Mouse (Mus musculus): ENCODE measurements around the gene Pdcd4.
"Not testable (repeated sequence)": the region's sequence is repeated elsewhere in the genome, so short reads cannot be mapped to it uniquely, and the experiment has no call there.

Pdcd4 gene

DNA sequence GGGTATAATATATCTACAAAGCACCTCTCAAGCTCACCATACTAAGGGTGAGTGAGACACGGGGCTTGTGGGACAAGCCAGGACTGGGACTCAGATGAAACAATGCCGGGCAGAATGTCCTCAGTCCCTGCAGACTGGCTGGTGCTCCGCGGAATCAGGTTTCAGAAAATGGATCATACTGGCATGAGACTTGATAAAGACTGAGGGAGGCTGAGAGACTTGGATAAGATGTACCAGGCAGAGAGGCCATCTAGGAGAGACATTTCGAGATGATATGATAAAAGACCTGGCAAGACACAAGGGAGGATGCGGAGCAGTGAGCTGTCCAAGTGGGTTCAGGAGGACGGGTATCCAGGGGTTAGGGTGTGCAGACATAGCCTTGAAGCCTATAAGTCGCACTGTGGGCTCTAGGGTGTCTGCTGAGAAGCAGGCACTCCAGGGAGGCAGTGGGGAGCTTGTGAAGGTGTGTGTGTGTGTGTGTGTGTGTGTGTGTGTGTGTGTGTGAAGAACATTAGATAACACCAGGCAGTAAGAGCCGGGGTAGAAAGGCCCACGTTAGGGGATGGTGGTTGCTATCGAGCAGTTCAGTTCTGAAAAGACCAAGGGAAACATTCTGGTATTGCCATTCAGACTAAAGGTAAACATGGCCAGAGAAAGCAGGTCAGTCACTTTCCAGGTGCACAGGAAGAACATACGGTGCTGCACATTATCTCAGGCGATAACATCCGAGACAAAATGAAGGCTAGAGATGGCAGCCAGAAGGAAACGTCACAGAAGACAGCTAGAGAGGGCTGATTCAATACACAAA lies 10.1 kb downstream of the Pdcd4 start:
- DNase-seq (ENCODE audit: low spot score) = peak; percentile 22

DNA sequence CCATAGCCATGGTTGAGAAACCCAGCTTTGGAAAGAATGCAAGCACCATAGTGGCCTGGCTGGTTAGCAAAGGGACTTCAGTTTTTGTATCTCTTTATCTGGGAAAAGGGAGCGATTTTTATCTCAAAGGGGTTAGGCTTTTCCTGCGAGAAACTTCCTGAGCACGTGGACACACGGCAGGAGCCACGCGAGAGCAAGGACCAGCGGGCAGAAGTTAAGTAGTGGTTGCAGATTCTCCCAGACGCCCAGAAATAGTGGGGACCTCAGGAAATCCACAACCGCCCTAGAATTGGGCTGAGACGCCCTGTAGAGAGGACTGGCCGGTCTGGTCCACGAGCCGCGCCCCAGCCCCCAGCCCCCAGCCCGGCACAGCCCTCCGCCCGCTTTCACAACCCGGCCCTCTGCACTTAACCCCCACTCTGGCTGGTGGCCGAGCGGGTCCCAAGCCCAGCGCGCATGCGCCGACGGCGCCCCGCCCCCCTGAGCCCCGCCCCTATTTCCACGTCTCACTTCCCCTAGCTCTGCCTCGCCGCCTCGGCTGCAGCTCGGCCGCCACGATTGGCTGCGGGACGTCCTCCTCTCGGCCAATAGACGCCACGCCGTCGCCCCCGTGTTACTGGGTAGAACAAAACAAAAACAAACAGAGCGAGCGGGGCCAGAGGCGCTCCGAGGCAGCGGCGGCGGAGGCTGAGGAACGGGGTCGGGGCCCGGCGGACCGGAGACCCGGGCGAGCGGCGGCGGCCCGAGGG lies 10.9 kb downstream of the Pdcd4 start:
- DNase-seq (ENCODE audit: low spot score) = peak; percentile 98

DNA sequence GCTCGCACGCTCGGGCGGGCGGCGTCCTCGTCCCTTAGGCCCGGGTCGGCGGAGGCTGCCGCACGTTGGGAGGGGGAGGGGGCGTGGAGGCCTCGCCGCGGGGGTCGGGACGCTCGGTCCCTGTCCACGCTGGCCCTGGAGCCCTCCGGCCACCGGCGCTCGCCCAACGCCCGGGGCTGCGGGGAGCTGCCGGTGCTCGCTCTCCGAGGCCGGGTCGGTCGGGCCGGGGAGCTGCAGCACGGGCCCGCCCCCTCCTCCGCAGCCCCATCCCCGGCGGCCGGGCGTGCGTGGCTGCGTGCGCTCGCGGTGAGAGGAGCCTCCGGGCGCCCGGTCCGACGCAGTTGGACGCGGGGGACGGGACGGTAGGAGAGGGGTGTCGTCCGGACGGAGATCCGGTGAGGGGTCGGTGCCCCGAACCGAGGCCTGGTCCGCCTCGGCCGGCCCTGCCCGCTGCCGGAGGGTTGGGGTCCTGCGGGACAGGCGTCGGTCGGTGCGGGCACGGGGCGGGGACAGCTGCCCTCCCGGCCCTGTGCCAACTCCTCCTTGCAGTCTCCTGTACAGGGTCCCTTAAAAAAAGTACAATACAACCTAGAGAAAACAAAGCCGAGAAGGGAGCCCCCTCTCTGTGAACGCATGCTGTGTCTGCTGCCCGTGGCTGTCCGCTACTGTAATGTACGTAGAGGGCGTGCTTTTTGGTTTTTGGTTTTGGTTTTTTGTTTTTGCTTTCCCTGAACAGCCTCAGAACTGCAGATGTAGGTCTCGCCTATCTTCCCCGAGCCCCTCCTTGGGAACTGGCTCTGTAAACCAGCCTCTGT lies 11.7 kb downstream of the Pdcd4 start:
- peak; percentile 53 for DNase-seq (ENCODE audit: low spot score)

DNA sequence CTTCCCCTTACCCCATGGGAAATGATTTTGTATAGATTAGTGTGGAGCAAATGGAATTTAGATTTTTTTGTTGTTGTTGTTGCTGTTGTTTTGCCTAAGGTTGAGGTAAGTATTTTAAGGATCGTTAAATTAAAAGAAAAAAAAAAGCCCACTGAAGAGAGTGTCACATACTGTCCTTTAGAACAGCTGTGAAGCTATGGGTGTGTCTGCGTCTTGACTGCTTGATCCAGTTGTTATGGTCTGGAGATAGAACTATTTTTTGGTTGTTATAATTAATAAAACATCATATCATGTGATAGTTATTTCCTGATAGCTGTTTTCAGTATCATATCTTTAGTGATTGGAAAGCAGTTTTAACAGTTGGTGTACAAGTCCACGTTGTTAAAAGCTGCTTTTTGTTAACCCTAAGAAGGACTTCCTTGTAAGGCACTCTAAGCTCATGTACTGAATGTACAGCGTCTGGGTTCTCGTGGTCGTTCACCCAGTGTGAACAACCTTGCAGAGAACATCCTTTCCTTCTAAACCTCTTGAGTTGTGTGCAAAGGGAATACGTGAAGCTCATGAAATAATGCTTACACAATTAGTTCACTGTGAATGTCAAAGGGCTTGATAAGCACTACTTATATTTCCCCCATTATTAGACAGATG lies 12.9 kb downstream of the Pdcd4 start:
- no peak for DNase-seq (ENCODE audit: low spot score)

DNA sequence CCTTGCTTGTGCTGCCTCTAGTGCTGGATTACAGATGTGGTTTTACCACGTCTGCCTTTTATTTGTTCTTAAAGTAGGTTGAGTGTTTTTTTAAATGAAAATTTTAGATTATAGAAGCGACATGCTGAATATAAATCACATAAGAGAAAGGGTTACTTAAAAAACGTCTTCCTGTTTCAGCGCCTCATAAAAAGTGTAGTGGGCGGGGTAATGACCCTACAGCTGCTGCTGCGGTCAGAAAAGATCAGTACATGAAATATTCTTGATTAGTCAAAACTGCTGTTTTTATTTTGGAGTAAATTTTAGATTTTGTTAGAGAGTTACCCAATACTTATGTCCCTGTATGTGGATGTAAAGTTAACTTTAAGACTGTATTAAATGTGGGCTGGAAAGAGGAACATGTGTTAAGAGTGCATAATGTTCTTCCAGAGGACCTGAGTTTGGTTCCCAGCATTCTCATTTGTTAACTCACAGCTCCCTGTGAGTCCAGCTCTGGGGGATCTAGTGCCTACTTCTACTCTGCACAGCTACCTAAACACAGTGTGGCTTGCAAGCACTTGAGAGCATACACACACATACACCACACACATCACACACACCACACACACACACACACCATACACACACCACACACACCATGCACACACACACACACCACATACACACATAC lies 14.1 kb downstream of the Pdcd4 start:
- DNase-seq (ENCODE audit: low spot score) = no peak

DNA sequence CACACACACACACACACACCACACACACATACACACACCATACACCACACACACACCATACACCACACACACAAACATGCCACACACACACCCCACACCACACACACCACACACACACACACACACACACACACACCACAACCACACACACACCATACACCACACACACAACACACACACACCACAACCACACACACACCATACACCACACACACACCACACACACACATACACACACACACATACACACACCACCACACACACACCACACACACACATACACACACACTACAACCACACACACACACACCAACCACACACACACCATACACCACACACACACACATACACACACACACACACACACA lies 14.7 kb downstream of the Pdcd4 start:
- DNase-seq (ENCODE audit: low spot score) = not testable (repeated sequence)

DNA sequence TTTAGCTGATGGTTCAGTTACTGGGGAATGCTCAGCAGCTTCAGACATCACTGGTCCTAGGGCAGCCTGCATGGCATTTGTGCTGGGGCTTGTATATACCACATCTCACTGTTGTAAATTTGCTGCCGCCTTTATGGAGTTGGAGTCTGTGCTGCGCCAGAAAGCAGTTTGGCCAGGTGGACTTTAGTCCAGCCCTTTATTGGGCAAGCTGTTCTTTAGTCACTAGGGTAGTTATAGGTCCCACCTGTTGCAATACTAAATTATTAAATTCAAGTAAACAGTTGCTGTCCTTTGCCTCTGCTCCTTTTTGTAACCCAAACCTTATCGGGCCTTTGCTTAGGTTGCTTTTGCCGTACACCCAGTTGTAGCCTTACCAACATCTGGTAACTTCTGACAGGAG lies 22.9 kb downstream of the Pdcd4 start:
- no peak for DNase-seq (ENCODE audit: low spot score)

DNA sequence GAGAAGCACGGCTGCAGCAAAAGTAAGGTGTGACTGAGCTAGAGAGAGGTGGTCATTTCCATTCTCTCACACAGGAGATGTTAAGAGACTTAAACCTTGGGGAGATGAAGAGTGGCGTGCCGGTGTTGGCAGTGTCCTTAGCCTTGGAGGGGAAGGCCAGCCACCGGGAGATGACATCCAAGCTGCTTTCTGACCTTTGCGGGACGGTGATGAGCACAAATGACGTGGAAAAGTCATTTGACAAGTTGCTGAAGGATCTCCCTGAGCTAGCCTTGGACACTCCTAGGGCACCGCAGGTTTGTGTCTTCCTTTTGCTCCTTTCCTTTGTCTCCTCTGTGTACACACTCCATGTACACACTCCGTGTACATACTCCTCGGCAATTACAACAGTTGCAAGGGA lies 27.5 kb downstream of the Pdcd4 start:
- no peak for DNase-seq (ENCODE audit: low spot score)

DNA sequence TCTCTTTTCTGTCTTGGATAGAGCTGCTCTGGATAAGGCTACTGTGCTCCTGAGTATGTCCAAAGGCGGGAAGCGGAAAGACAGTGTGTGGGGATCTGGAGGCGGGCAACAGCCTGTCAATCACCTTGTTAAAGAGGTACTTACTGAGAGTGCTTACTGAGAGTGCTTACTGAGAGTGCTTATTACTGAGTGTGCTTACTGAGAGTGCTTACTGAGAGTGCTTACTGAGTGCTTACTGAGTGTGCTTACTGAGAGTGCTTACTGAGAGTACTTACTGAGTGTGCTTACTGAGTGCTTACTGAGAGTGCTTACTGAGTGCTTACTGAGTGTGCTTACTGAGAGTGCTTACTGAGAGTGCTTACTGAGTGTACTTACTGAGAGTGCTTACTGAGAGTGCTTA lies 30.0 kb downstream of the Pdcd4 start:
- DNase-seq (ENCODE audit: low spot score) = not testable (repeated sequence)

DNA sequence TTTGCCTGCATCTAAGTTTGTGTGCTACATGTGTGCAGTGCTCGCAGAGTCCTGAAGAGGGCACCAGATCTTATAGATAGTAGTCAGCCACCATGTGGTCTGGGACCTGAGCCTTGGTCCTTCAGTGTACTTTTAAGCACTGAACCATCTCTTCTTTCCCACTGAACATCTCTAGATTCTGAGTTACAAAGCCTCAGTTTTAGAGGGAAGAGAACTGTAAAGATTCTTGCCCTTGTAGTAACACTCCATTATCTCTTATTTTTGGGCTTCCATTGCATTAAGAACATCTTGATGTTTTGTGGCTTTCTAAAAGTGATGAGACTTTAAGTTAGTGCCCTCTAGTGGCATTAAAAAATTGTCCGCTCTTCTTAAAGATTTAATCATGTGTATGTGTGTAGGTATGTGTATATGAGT lies 33.3 kb downstream of the Pdcd4 start:
- peak; percentile 53 for DNase-seq (ENCODE audit: low spot score)

DNA sequence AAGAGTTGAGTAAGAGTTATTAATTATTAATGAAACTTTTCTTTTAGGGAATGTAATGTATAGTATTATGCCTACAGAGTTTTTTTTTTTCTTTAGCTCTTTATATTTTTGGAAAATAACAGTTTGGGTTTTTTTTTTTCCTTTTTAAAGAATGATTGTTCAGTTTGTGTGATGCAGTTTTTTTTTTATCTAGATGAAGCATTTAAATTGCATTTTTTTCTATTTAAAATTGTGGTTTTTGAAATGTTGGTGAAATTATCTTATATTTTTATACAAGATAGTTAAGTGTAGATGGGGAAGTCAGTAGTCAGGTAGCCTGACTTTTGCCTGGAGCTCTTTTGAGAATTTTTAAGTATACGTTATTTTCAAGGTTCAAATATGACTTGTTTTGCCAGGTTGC lies 34.7 kb downstream of the Pdcd4 start:
- no peak for DNase-seq (ENCODE audit: low spot score)

DNA sequence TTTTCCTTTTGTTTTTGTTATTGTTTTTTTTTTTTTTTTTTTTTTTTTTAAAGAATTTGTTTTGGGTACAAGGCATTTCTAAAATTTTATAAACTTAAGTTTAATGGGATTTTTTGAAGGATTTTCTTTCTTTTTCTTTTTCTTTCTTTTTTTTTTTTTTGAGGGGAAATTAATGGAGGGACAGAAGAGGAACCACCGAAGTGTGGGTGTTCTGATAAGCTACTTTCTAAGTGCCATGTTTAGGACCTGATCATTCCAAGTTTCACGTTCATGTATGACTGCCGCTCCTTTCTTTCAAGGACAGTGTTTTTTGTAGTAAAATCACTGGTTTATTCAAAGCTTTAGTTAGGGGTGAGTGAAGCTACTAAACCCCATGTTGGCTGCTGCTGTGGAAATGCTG lies 37.2 kb downstream of the Pdcd4 start:
- DNase-seq (ENCODE audit: low spot score) = no peak

DNA sequence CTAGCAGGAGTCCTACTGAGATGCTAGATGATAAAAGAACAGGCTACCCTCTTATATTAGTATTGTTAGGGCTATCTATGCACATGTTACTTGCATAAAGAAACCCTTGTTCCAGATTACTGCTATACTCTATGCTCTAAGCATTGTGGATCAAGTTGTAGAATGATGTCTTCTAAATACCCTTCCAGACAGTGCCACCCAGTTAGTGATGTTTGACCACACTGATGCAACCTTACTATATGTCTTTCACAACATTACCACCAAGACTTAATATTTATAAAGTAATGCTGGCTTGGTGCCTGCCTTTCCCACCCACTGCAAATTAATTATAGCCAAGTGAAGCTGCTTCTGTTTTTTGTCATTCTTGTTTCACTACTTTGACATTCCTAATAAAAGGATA lies 41.0 kb downstream of the Pdcd4 start:
- DNase-seq (ENCODE audit: low spot score) = no peak

DNA sequence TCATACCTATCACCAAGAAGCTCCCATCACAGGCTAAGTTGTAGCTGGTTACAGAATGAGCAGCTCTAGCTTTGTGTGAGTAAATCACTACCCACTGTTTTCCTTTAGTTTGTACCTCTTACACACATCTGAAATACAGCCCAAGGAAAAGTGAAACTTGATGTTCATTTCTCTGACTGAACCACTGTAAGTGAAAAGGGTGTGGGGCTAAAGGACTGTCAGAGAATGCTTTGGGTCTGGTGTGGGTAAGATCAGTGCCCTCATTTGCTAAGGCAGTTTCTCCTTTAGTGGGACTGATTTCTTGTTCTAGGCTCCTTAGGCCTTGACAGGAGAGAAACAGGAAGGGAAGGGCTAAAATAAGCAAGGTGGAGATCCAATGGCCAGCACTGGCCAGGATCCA lies 42.0 kb downstream of the Pdcd4 start:
- DNase-seq (ENCODE audit: low spot score) = no peak

DNA sequence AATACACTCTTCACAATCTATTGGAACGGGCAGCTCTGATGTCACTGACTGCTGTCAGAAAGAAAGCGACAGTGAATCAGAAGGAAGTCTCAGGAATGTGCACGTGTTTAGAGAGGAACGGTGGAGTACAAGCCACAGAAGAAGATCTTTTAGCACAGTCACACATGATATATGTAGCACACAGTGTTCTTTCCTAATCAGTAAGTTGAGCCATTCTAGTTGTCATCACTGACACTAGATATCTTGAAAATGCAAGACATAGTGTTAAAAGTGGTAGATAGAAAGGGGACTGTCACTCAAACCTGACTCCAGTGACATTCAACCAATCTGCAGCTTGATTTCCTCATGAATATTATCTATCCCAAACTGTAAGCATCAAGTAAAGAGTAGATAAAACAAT lies 47.4 kb downstream of the Pdcd4 start:
- DNase-seq (ENCODE audit: low spot score) = no peak

DNA sequence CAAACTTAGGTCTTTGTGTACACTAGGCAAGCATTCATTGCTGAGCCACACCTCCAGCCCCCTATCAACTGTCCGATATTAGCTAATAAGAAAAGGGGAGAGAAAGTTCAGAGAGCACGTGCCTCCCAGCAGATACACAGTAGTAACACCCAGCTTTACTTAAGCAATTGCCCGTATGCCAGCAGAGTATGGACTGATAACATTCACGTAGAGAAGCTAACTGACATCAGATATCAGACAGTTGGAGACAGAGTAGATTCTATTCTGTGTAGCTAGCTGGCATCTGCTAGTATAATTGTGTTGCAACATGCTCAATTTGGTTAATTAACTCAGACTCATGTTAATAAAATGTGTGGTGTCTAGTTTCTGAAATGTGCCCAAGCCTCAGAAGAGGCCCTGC lies 49.1 kb downstream of the Pdcd4 start:
- DNase-seq (ENCODE audit: low spot score) = no peak

DNA sequence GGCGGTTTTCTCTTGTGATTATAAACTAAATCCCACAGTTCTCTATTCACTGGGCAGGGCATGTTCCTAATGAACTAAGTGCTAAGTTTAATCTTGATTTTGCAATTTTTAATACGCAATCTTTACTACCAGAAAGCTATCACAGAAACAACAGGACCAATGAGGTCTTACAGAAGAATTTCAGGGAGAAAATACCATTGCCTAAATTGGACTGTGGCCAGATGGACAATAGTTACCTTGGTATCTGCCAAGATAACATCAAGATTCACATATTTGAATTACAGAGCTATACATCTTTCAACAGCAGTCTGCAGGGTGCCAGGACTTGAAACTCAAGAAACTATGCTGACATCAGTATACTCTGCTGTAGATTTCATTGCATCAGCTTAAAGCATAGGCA lies 50.3 kb downstream of the Pdcd4 start:
- DNase-seq (ENCODE audit: low spot score) = no peak

DNA sequence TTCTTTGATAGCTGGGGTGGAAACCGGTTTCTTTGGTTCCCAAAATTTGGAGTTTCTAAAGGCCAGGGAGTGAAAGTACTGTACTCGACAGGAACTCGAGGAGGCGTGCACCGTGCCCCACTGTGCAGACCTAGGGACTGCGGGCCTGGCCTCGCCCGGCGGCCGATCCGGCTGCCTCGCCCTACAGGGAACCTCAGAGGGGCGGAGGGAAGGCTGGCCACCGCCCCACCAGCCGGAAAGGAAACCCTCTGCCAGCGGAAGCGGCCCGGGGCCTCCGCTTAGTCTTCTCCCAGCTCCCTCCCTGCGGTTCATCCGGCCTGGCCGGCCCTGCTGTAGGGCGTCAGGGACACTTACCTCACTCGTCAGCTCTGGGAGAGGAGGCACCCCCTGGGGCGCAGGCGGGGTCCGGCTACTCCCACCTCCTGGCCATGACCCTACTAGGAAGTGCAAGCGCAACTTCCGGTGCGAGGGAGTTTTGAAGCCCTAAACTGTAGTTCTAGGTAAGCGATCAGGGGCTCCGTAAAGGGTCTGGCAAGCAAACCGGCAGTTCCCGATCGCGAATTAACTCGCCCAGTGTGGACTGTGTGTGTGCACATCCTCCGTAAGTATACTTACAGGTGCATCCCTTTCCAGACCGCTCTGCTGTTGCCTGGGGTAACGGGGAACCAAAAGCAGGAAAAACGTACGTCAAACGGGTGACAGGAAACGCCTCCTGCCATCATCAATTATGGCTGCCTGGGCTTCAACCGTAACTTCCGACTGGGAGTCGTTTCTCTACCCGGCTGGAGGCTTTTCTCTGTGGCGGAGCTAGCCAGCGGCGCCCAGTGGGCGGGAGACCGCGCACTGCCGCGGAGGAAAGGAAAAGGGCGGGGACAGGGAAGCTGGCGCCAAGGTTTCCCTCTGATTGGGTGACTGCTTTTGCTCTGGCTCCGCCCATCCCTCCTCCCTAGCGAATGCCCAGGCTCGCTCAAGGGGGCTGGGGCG lies 52.1 kb downstream of the Pdcd4 start, which contains the start of the genes Shoc2 and Bbip1:
Gene Shoc2, plus strand, starts transcription at position 505 of the 984 bp plus-strand sequence.
Gene Bbip1, minus strand, starts transcription at position 826 of the 984 bp plus-strand sequence.
- DNase-seq (ENCODE audit: low spot score) = peak; percentile 97

DNA sequence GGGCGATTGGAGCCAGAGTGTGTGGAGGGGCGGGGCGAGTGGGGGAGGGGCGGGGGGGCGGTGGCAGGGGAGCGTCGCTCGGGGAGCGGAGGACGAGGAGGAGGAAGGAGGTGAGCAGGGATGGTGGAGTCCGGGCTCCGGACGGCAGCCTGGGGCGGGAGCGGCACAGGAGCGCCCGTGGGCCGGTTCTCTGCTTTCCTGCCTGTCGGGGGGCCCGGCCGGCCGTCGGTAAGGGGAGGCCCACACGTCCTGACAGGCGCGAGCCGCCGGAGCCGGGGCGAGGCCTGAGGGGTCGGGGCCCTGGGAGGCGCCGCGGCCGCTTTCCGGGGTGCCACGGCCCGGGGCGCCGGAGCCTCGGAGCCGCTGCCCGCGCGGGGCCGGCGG lies 52.7 kb downstream of the Pdcd4 start:
- no peak for DNase-seq (ENCODE audit: low spot score)
